Mouse (Mus musculus): Measurements from ENCODE around the gene BC100530. TPM values are rescaled to one million over a fixed set of nuclear protein-coding genes. Genes with fewer than 3 reads are reported as not detected.

The BC100530 gene
- total and polyA plus RNA-seq, 3 experiments = not detected

Other genes starting within 250 kb of the BC100530 start
- gene Csta1, start 236.5 kb downstream of the BC100530 start, total RNA-seq (2012; rRNA removed) = not detected in 2 replicates
- gene Csta1, start 236.5 kb downstream of the BC100530 start, total RNA-seq (2014; rRNA removed) = not detected in 2 replicates
- not detected in 2 replicates for gene Csta1, start 236.5 kb downstream of the BC100530 start, polyA plus RNA-seq (2012; ENCODE audit: insufficient read length, low read depth)
- not detected in 2 replicates for gene Stfa2l1, start 210.9 kb downstream of the BC100530 start, total RNA-seq (2012; rRNA removed)
- not detected in 2 replicates for gene Stfa2l1, start 210.9 kb downstream of the BC100530 start, total RNA-seq (2014; rRNA removed)
- gene Stfa2l1, start 210.9 kb downstream of the BC100530 start, polyA plus RNA-seq (2012; ENCODE audit: insufficient read length, low read depth) = not detected in 2 replicates
- not detected in 2 replicates for gene Gm5483, start 183.5 kb downstream of the BC100530 start, total RNA-seq (2012; rRNA removed)
- 1.0 TPM in 1 of 2 replicates, not detected in the other for gene Gm5483, start 183.5 kb downstream of the BC100530 start, total RNA-seq (2014; rRNA removed)
- gene Gm5483, start 183.5 kb downstream of the BC100530 start, polyA plus RNA-seq (2012; ENCODE audit: insufficient read length, low read depth) = 0.29 and 0.47 TPM in 2 replicates
- not detected in 2 replicates for gene Gm5416, start 157.3 kb downstream of the BC100530 start, total RNA-seq (2012; rRNA removed)
- not detected in 2 replicates for gene Gm5416, start 157.3 kb downstream of the BC100530 start, total RNA-seq (2014; rRNA removed)
- gene Gm5416, start 157.3 kb downstream of the BC100530 start, polyA plus RNA-seq (2012; ENCODE audit: insufficient read length, low read depth) = not detected in 2 replicates
- 15.6 and 20.9 TPM in 2 replicates for gene 2010005H15Rik, start 146.3 kb downstream of the BC100530 start, total RNA-seq (2012; rRNA removed)
- gene 2010005H15Rik, start 146.3 kb downstream of the BC100530 start, total RNA-seq (2014; rRNA removed) = 71.5 and 84.2 TPM in 2 replicates
- 43.1 and 54.7 TPM in 2 replicates for gene 2010005H15Rik, start 146.3 kb downstream of the BC100530 start, polyA plus RNA-seq (2012; ENCODE audit: insufficient read length, low read depth)
- not detected in 2 replicates for gene Stfa1, start 90.8 kb downstream of the BC100530 start, total RNA-seq (2012; rRNA removed)
- gene Stfa1, start 90.8 kb downstream of the BC100530 start, total RNA-seq (2014; rRNA removed) = 0.79 and 1.3 TPM in 2 replicates
- 0.68 and 1.0 TPM in 2 replicates for gene Stfa1, start 90.8 kb downstream of the BC100530 start, polyA plus RNA-seq (2012; ENCODE audit: insufficient read length, low read depth)
- not detected in 2 replicates for gene BC117090, start 33.4 kb downstream of the BC100530 start, total RNA-seq (2012; rRNA removed)
- gene BC117090, start 33.4 kb downstream of the BC100530 start, total RNA-seq (2014; rRNA removed) = not detected in 2 replicates
- not detected in 2 replicates for gene BC117090, start 33.4 kb downstream of the BC100530 start, polyA plus RNA-seq (2012; ENCODE audit: insufficient read length, low read depth)
- not detected in 2 replicates for gene Stfa2, start 40.7 kb upstream of the BC100530 start, total RNA-seq (2012; rRNA removed)
- not detected in 2 replicates for gene Stfa2, start 40.7 kb upstream of the BC100530 start, total RNA-seq (2014; rRNA removed)
- not detected in 2 replicates for gene Stfa2, start 40.7 kb upstream of the BC100530 start, polyA plus RNA-seq (2012; ENCODE audit: insufficient read length, low read depth)
- not detected in 2 replicates for gene Stfa3, start 87.6 kb upstream of the BC100530 start, total RNA-seq (2012; rRNA removed)
- gene Stfa3, start 87.6 kb upstream of the BC100530 start, total RNA-seq (2014; rRNA removed) = not detected in 2 replicates
- gene Stfa3, start 87.6 kb upstream of the BC100530 start, polyA plus RNA-seq (2012; ENCODE audit: insufficient read length, low read depth) = not detected in 2 replicates
- gene Casr, start 194.4 kb upstream of the BC100530 start, total RNA-seq (2012; rRNA removed) = 0.34 and 0.59 TPM in 2 replicates
- gene Casr, start 194.4 kb upstream of the BC100530 start, total RNA-seq (2014; rRNA removed) = 0.19 and 0.35 TPM in 2 replicates
- 0.55 and 0.63 TPM in 2 replicates for gene Casr, start 194.4 kb upstream of the BC100530 start, polyA plus RNA-seq (2012; ENCODE audit: insufficient read length, low read depth)